Mouse (Mus musculus) left cerebral cortex, adult 8-10 months (tissue): ENCODE measurements at regions not wholly inside any gene's neighbourhood (a gene's known extent, or its start where the extent isn't known, plus 50 kb on each side); places are given as distances from the start of the nearest gene placed in this dataset.

ENCODE experiments used
- DNase-seq, 2 experiments: peaks; one replicate each; pipeline ENCODE4 v3.0.0; 2022; ENCODE audit warnings: low spot score in 2 of 2

DNA sequence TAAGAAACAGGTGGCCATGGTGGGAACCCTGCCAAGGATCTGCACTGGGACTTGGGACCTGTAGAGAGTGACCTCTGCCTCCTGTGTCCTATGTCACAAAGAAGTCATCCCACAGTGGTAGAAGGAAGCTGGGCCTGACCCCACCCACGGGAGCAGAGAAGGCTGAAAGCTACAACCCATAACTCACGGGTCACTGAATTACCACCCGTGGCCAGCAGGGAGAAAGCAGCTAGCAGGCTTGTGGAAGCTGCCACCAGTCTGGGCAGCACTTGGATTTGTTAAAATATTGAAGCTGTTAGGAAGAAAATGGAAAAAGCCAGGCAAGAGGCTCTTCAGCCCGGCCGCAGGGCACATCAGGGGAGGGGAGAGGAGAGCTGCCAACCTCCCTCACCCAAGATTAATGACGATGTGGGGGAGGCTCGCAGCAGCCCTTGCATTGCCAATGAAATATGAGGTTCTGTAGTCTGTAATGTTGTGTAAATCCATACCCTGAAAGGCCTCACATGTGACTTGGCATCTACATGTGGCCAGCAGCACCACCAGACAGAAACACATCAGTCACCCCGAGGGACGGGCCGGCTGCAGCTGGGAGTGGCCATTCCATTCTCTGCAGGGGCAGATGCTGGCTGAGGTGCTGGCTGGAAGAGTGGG lies 94.5 kb downstream of the Olfm1 start:
- no peak for DNase-seq

DNA sequence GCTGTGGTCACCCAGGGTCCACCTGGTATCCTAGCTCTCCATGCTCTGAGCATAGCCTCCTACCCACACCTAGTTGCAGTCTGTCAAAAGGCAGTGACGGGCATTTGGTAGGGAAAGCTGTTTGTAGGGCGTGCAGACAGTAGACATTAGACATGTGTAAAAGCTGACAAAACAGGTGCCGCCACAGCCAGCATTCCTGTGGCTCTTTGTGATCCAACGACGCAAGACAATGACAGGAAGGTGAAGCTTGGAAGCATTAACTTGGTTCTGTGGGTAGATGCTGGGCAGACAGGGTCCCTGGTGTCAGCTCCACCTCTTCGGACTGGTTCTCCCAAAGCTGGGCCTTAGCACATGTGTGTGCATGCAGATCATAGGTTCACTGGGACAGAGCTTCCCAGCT lies 96.5 kb downstream of the Olfm1 start:
- DNase-seq, result no peak

DNA sequence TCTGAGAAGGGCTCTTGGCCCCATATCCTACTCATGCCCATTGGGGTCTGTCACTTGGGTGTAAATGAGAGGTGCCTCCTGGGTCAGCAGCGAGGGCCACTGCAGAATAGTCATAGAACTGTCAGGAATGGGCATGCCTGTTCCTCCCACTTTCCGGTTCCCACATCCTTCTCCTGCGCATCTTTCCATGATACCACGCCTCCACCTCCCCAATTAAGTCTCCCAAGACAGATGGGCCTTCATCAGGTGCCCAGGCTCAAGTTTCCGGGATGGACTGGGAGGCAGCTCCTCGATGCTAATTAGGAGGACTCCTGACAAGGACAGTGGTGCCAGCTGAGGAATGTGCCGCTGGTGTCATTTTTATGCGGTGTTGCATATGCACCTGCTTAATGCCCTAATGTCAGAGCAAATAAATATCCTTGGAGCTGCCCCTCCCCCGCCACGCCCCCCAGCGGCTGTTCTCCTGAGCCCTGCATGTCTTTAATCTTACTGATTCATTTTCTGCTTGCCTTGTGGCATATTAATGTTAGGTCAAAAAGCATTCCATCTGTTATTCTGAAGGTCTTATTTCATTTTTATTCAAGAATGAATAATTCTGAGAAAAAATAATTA lies 97.2 kb downstream of the Olfm1 start:
- DNase-seq, result no peak

DNA sequence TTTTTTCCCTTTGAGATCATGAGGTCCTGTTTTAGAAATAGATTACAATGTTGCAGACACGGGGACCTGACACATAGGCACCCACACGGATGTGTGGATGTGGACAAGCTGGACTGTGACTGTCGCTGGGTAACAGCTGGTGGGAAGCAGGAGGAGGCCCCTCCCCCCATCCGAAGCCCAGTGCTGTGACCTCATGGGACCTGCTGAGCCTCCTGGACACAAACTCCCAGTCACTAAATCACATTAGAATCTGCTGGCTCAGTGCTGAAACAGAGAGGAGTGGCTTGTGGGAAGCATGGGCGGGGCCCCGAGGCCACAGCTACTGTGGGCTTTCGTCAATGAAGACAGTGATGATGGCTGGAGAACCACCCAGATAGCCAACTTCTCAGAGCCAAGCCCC lies 101.7 kb downstream of the Olfm1 start:
- no peak for DNase-seq

DNA sequence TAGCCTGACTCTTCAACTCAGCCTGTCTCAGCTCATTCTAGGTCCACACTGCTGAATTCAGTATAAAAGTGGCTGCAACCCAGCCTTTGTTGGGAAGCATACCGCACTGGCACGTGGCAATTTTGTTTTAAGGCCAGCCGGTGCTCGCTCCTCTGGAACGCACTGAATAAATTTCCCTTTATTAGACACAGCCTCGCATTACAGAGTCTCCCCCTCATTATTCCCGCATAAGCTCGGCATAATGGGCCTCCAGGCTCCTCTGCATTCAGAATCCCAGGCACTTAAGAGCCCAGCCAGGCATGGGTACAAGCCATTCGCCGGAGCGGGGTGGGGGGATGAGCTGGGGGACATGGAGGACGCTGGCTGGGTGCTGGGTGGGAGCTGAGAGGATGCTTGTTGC lies 103.4 kb downstream of the Olfm1 start:
- DNase-seq, result no peak

DNA sequence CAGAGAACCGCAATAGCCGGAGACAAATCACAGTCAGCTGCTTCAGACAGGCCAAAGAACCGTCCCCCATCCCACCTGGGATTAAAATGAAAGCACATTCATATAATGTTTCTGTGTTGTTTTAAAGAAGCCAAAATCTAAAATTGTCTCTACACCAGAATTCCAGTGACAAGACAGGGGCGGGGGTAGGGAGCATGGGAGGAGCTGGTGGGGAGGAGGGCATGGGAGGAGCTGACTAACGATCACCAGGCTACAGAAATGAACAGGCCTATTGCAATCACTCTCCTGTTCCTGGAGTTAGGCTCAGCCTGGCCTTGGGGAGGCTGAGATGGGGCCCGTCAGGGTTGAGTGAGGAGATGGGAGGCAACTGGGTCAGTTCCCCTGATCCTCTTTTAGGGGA lies 105.9 kb downstream of the Olfm1 start:
- DNase-seq, result peak in 1 of 2 experiments; percentile 50

DNA sequence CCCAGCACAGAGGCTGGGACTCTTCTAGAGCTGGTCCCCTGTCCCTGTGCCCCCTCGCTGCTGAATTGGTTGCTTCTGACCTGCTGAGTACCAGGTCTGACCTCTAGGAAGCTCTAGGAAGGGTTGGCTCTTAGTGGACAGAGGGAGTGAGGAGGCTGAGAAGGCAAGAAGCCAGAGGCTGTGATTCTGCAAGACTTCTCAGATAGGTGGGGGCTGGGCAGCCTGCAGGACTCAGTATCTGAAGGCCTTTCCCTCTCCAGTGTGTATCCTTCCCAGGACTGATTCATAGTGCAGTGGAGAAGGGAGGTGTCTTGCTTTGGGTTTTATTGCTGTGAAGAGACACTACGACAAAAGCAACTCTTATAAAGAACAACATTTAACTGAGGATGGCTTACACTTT lies 106.6 kb downstream of the Olfm1 start:
- no peak for DNase-seq

DNA sequence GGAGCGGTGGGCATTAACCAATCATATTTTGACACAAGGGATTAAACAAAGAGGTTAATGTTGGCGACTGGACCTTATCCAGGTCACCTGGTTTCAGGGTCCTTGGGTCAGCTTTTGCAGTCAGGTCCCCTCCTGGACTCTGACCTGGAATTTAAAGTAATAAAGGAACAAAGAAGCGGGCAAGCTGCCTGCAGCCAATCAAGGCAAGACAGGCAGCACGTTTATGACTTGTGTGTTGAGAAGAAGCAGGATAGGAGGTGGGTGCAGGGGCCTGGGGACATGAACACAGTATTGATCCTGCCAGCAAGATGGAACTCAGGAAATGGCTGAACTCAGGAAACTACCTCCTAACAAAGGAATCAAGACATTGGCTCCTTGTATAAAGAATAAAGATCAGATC lies 108.5 kb downstream of the Olfm1 start:
- no peak for DNase-seq

DNA sequence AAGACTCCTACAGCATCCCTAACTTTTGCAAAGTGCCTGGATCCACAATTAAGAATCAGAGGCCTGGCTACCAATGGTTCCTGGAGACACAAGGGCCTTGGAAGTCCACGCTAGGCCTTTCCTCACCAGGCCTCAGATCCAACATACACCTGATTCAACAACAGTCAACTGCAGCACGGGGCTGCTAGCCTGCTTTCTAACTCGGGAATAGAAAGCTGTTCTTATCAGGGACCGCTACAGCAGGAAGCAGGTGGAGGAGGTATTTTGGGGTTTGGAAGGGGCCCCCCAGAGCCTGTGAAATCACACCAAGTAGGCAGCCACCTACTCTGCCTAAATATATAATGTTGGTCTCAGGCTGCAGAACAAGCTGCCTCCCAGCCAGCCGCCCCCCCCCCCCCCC lies 111.1 kb downstream of the Olfm1 start:
- DNase-seq, result peak in 1 of 2 experiments; percentile 88

DNA sequence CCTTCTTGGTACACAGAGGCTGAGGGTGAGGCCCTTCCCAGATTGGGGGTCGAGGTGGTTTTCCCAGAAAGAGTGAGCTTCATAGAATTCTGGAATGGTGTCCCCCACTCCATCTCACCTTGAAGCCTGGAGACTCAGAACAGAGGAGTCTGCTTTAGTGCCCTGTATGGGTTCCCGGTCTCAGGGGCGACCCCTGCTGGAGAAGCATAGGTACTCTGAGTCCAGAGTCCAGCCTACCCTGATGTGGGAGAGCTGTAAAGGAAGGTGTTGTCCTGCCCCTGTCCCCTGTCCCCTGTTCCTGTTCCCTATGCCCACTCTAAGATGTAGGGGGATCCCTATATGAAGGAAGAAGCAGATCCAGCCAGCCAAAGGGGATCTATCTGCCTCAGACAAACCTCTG lies 111.9 kb downstream of the Olfm1 start:
- DNase-seq, result no peak

DNA sequence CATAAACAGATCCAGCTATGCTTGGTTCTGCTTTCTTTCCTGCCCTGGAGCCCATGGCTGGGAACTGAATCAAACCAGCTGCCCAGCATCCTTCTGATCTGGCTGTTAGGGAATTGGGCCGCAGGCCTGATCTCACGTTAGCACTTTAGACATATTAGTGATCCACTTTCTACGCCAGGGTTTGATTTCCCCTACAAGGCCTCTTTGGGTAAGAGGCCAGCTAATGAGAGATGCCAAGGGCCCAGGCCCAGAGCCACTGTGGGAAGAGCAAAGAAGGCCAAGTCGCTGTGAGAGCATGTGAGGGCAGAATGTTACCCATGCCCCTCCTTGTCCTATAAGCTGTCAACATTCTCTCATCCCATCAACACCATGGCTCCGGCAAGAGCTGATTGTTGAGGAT lies 116.3 kb downstream of the Olfm1 start:
- no peak for DNase-seq

DNA sequence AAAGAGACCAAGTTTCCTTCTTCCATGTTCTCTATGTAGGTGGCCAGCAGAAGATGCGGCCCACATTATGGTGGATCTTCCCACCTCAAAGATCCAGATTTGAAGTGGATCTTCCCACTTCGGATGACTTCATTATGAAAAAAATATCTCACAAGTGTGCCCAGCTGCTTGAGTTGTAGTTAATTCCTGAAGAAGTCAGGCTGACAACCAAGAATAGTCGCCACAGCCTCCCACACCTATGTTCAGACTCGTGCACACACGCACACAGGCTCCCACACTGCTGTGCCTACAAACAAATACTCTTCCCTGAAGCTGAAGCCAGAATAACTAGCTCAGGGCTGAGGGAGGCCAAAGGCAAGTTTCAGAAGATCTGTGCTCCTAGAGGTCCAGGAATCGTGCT lies 119.4 kb downstream of the Olfm1 start:
- peak in 1 of 2 experiments; percentile 83 for DNase-seq

DNA sequence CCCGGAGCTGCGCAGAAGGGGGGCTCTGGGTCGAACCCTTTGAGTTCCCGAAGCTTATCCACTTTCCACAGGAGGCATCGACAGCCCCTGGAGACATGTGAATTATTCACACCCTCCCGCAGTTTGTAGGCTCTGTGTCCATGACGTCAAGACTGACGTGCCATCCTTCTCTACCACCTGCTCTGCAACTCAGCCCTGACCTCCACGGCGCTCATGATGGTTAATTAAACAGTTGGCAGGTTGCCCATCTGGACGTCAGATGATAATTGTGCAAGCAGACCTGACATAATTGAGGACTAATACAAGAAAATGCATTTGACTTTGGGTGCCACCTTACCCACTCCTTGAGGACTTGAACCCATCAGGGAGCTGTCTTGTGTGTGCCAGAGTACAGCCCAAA lies 121.1 kb upstream of the Ppp1r26 start:
- DNase-seq, result no peak

DNA sequence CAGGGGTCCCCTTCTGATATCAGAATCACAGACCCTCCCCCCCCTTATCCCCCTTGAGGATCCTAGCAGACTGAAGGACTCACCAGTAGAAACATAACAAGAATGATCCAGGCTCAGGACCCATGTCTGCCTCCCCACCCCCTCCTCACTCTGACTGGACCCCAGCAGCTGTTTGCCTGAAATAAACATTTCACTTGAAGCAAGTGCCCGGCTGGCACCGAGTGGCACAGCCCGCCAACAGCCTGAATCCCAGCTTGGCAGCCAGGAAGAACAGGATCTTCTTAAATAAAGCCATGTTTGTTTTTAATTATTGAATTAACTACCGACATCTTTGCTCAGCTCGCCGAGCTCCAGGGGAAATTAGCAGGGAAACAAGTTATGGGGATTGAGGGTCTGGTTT lies 120.5 kb upstream of the Ppp1r26 start:
- no peak for DNase-seq

DNA sequence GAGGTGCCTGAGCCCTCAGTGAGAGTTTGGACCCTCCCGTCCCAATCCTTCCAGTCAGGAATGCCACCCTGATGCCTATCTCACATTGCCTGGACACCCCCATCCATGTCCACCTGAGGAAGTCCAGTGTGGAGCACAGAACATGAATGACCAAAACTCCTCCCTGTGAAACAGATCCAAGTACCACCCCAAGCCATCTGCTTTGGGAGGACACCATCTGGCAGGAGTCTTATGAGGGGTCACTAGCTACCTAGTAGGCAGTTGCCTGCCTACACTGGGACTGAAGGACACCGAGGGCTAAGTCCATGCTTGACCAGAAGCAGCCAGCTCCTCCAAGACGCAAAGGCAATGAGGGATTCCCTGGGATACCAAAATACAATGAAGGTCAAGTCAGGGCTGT lies 119.9 kb upstream of the Ppp1r26 start:
- DNase-seq, result no peak

DNA sequence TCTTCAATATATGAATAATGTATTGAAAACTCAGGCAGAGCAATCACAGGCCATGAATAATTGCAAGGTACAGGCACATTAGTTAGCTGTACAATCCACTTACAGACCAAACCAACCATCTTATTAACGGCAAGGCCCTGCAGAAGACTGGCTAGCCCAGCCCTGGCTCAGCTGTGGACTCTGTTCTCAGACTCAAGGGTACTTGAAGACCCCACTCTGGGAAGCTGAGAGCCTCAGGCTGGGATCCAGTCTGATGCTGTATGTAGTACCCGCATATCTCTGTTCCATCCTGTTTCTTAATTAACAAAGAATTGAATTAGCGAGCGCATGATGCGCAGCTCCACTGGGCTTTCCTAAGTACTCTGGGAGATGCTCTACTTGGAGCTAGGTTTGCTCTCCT lies 117.5 kb upstream of the Ppp1r26 start:
- DNase-seq, result no peak

DNA sequence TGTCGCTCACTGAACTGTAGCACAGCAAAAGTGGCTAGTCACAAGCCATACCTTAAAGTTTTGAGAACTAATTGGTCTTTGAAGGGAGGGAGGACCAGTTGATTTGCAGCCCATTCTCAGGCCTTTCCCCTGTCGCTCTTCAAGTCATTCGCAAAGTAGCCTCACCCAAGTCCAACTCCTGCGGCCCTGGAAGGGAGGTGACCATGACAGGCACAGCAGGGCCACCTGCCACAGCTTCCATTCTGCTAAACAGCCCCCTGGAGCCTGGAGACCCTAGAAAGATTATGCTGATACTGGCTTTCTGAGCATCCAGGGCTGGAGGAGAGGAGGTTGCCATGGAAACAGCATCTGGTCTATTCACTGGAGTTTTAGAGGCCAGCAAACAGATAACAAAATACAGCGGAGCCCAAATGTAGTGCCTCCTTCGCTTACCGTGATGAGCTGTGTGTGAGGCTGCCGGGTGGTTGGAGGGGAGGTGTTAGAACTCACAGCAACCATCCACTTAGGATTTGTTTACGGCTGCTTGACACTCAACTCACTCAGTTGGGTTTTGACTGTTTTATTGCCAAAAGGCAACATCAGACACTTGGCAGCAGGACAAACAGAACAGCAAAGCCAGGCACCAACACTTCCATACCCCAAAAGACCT lies 111.3 kb upstream of the Ppp1r26 start:
- DNase-seq, result peak in 1 of 2 experiments; percentile 47

DNA sequence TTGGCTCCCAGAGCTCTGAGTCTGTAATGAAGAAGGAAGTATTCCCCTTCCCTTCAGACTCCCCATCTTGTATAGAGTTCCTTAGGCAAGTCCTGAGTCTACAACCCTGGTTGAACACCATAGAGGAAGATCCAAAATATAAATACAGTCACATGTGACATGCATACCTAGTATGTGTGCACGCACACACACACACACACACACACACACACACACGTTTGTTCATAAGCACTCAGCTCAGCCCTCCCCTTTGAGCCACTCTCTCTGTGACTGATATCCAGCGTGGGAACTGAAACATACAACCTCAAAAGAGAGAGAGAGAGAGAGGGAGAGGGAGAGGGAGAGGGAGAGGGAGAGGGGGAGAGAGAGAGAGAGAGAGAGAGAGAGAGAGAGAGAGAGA lies 110.8 kb upstream of the Ppp1r26 start:
- DNase-seq, result no peak

DNA sequence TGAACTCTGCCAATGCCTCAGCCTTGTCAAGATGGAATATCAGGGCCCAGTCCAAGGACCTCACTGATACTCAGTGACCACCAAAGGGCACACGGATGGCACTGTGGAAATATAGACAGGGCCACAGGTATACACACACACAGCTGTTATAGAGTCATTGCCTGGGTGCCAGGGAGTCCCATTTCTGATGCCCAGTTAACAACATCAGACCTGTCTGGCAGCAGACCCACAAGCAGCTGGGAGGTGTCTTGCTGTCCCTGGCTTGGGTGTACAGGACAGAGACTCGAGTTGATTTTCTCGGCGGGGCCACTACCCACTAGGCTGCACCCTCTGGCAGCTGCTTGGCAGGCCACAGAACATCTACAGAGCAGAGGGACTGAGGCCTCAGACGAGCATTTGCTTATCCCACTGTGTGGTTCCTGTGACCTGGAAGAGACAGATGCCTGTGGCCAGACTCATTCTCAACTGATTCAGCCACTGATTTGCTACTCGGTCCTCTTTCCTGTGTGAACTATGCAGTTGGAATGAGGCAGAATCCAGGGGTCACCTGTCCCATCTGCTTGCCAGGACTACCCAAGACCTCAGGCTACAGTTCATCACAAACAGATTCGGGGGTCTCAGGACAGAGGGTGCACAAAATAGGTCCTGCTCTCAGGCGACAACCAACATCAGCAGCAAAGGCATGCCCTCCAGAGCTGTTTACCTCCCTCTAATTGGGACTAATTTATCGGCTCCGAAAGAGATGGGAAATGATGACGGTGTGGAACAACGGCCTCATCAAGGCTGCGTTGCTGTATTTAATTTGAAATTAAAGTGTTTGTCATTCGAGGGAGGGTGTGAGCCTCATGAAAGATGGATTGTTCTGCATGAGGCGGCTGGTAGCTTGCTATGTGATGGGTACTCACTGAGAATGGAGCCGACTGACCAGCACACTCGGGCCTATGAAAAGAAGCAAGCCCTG lies 110.0 kb upstream of the Ppp1r26 start:
- DNase-seq, result no peak

DNA sequence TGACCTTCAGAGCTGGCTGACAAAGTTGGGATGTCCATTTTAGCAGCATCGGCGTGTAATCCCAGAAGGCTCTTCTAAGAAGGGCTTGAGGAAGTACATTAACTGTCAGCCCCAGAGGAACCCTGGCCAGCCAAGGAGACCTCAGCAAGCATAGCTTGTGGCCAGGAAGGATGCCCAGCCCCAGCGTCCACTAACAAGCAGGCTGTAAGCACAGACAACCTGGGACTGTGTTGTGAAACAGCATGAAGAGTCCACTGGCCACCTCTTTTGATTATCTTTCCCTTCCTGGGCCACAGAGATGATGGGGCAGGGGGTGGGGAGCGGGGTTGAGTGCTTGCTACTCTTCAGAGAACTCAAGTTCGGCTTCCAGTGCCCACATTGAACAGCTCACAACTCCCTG lies 109.0 kb upstream of the Ppp1r26 start:
- no peak for DNase-seq

DNA sequence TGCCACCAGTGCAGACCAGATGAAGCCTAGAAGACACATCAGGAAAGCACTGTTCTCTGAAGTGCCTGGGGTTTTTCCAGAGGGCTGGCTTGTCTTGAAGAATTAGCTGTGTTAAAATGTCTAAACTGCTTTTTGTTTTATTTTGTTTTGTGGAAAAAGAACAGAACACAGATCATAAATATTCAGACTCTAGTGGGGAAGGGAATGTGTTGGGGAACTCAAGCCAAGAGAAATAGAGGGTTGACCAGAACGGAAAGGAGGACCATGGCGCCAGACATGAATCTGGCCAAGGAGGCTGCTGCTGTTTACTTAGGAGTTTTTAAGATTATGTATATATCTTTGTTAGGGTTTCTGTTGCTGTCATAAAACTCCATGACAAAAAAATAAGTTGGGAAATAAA lies 105.3 kb upstream of the Ppp1r26 start:
- no peak for DNase-seq

DNA sequence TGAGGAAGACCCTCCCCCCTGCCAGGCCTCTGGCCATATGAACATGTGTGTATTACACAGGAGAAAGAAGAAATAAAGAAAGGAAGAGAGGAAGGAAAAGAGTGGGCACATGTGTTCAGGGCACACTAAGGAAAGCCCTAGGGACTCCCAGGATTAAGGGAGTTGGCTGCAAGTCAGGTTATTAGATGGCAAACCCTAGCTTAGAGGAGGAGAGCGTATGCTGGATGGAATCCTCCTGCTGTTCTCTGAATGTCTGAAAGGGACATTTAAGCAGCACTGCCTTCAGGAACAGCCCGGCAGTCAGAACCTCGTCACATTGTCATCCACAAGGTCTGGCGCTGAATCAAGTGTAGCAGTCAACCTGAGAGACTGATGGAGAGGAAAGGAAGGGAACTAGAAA lies 98.1 kb upstream of the Ppp1r26 start:
- no peak for DNase-seq
